In genomic region chr6:91213287-91214218, GRCm38 (mm10) we compare ENCODE assay signal across 8 mouse cellular contexts. TPM values are rescaled to one million over a fixed set of nuclear protein-coding genes. Genes with fewer than 3 reads are reported as not detected.
DNase-seq lines count a peak whose midpoint lies in the region; ATAC-seq and TF ChIP-seq lines count a peak whose summit lies in the region.

No protein-coding gene starts in this region.

- DNase-seq in gastrocnemius, adult 2 months = peak; percentile 34
- DNase-seq in gastrocnemius, postnatal 36 days = no peak
- peak; percentile 35 for DNase-seq in 3134 (ENCODE audit: extremely low read depth, insufficient read length, low spot score)
- no peak for DNase-seq in thymus, postnatal 36 days
- DNase-seq in thymus, postnatal 4 days = no peak
- no peak for DNase-seq in urinary bladder, postnatal 25 days (ENCODE audit: low spot score)

- no peak overlapping the region for H3K9ac ChIP-seq in forebrain, embryonic 16.5 days (replicated peaks; ENCODE audit: low read depth, low read length)
- no peak overlapping the region for H3K9ac ChIP-seq in liver, embryonic 12.5 days

- H3K27me3 ChIP-seq in forebrain, embryonic 16.5 days (replicated peaks; ENCODE audit: control insufficient read depth, insufficient read depth, low read length) = no peaks in the 10 kb centered on the region
- peaks cover 57% of the 10 kb centered on the region for H3K27me3 ChIP-seq in liver, embryonic 12.5 days (replicated peaks)

- peak overlapping the region; percentile 85 for H3K27ac ChIP-seq in gastrocnemius, adult 2 months
- no peak overlapping the region for H3K27ac ChIP-seq in forebrain, embryonic 16.5 days (ENCODE audit: low read length)
- H3K27ac ChIP-seq in liver, embryonic 12.5 days = no peak overlapping the region

- no peak for TF ChIP-seq CTCF in gastrocnemius, adult 2 months (IDR thresholded peaks at IDR 0.05)

- peaks cover 17% of the 10 kb centered on the region for H3K4me1 ChIP-seq in forebrain, embryonic 16.5 days (replicated peaks; ENCODE audit: control insufficient read depth, insufficient read depth, low read length)
- H3K4me1 ChIP-seq in liver, embryonic 12.5 days = no peaks in the 10 kb centered on the region; the same call in 1 of the 2 replicates

- 53% methylated on average over 21 of the region's 21 CpGs for WGBS in forebrain, embryonic 16.5 days
- WGBS in liver, embryonic 12.5 days (ENCODE audit: insufficient replicate concordance) = 53% methylated on average over 21 of the region's 21 CpGs

- H3K9me3 ChIP-seq in forebrain, embryonic 16.5 days (ENCODE audit: control insufficient read depth, low read length) = no peaks in the 10 kb centered on the region
- no peaks in the 10 kb centered on the region for H3K9me3 ChIP-seq in liver, embryonic 12.5 days (replicated peaks)

- intact Hi-C loops in gastrocnemius, adult 2 months (cut with DNase I) = no loop called here
- intact Hi-C loops in gastrocnemius, postnatal 36 days (cut with DNase I) = no loop called here

- no peak; the same call in 1 of the 2 replicates for ATAC-seq in forebrain, embryonic 16.5 days
- no peak for ATAC-seq in liver, embryonic 12.5 days

- peak overlapping the region; percentile 60 for H3K4me2 ChIP-seq in forebrain, embryonic 16.5 days (ENCODE audit: low read length)
- H3K4me2 ChIP-seq in liver, embryonic 12.5 days = peak overlapping the region; percentile 49

- no peaks in the 10 kb centered on the region for H3K36me3 ChIP-seq in forebrain, embryonic 16.5 days (ENCODE audit: control insufficient read depth, insufficient read depth)
- H3K36me3 ChIP-seq in liver, embryonic 12.5 days = no peaks in the 10 kb centered on the region

- peak overlapping the region; percentile 67 for H3K4me3 ChIP-seq in gastrocnemius, adult 2 months
- peak overlapping the region; percentile 40 for H3K4me3 ChIP-seq in forebrain, embryonic 16.5 days (replicated peaks; ENCODE audit: low read length)
- no peak overlapping the region for H3K4me3 ChIP-seq in liver, embryonic 12.5 days

RNA-seq across cellular contexts. Expression of gene Fbln2, which starts 1.3 kb away (rescaled TPM):
- total RNA-seq in gastrocnemius, adult 2 months (2021) = 10 to 100 TPM; 43.6 to 64.7 TPM
- 10 to 100 TPM; 42.5 to 50.6 TPM for total RNA-seq in gastrocnemius, postnatal 36 days (2021)
- 17.6 and 20.3 TPM in 2 replicates for polyA plus RNA-seq in forebrain, embryonic 16.5 days (2015; fragmentation: Nextera tagmentation; extraction: Ambion mirVana)
- 15.9 and 17.0 TPM in 2 replicates for polyA plus RNA-seq in liver, embryonic 12.5 days (2016; fragmentation: Nextera tagmentation; extraction: Ambion mirVana)

RNA-seq across cellular contexts. Expression of gene Hdac11, which starts 57.1 kb away (rescaled TPM):
- total RNA-seq in gastrocnemius, adult 2 months (2021) = 1 to 10 TPM; 5.1 to 6.5 TPM
- total RNA-seq in gastrocnemius, postnatal 36 days (2021) = 1 to 10 TPM; 3.7 to 4.0 TPM
- 21.0 and 30.7 TPM in 2 replicates for polyA plus RNA-seq in forebrain, embryonic 16.5 days (2015; fragmentation: Nextera tagmentation; extraction: Ambion mirVana)
- polyA plus RNA-seq in liver, embryonic 12.5 days (2016; fragmentation: Nextera tagmentation; extraction: Ambion mirVana) = 6.0 and 7.5 TPM in 2 replicates

Comparison
In these comparisons a context has a peak if more than half of its experiments do, and no peak if none do; other contexts are left out.
1. DNase-seq: peak in gastrocnemius, adult 2 months (single experiment) and 3134 (single experiment); none in gastrocnemius, postnatal 36 days (0 of 2), thymus, postnatal 36 days (0 of 2), thymus, postnatal 4 days (single experiment) and urinary bladder, postnatal 25 days (single experiment).